In genomic region chr19:36109318-36109944, GRCm38 (mm10) we compare ENCODE assay signal across 22 mouse cellular contexts. TPM values are rescaled to one million over a fixed set of nuclear protein-coding genes. Genes with fewer than 3 reads are reported as not detected.
DNase-seq lines count a peak whose midpoint lies in the region; ATAC-seq and TF ChIP-seq lines count a peak whose summit lies in the region.
"Had no signal": no experiment of that assay in that cellular context is flagged by ENCODE, and none has a peak within 500 bp of the region (broad histone marks: within the 10 kb centered on the region; RNA-seq: fewer than 3 reads in every experiment).

No protein-coding gene starts in this region.

- 82% methylated on average over 26 of the region's 26 CpGs for WGBS in heart, embryonic 15.5 days
- WGBS in heart, embryonic 10.5 days = 78% methylated on average over 26 of the region's 26 CpGs
- WGBS in lung, embryonic 16.5 days = 52% methylated on average over 26 of the region's 26 CpGs
- 59% methylated on average over 26 of the region's 26 CpGs for WGBS in midbrain, embryonic 15.5 days

- no peak overlapping the region for H3K9ac ChIP-seq in heart, embryonic 15.5 days
- H3K9ac ChIP-seq in lung, embryonic 16.5 days (ENCODE audit: low read length) = no peak overlapping the region
- no peak overlapping the region for H3K9ac ChIP-seq in midbrain, embryonic 15.5 days
- H3K9ac ChIP-seq: embryonic facial prominence, embryonic 13.5 days; intestine, embryonic 15.5 days; liver, embryonic 12.5 days; midbrain, embryonic 12.5 days; neural tube, embryonic 12.5 days had no signal

- no peak for DNase-seq in heart, embryonic 10.5 days (ENCODE audit: low spot score)
- no peak for DNase-seq in lung, postnatal 4 days
- peak; percentile 19 for DNase-seq in brain, embryonic 14.5 days (ENCODE audit: low read depth)
- no peak for DNase-seq in right cerebral cortex, adult 2 months (ENCODE audit: low spot score in 2 of 2)
- DNase-seq: adrenal gland, postnatal 25 days; cerebellum, adult 2 months; gastrocnemius, postnatal 25 days; kidney, postnatal 4 days; lung, postnatal 36 days; right cerebral cortex, postnatal 4 days; thymus, adult 18-20 months had no signal

- H3K27me3 ChIP-seq in heart, embryonic 15.5 days = no peaks in the 10 kb centered on the region
- no peaks in the 10 kb centered on the region for H3K27me3 ChIP-seq in heart, embryonic 10.5 days (ENCODE audit: insufficient read depth, poor library complexity, severe bottlenecking)
- H3K27me3 ChIP-seq in lung, embryonic 16.5 days (ENCODE audit: control insufficient read depth, insufficient read depth, low read depth, low read length) = no peaks in the 10 kb centered on the region
- H3K27me3 ChIP-seq in midbrain, embryonic 15.5 days (replicated peaks) = no peaks in the 10 kb centered on the region
- H3K27me3 ChIP-seq: embryonic facial prominence, embryonic 13.5 days; intestine, embryonic 15.5 days; neural tube, embryonic 12.5 days had no signal

- no peak for TF ChIP-seq CTCF in brain, embryonic 14.5 days (IDR thresholded peaks at IDR 0.05; ENCODE audit: borderline replicate concordance, extremely low read depth, insufficient read depth, insufficient read length)

- no peaks in the 10 kb centered on the region for H3K36me3 ChIP-seq in heart, embryonic 15.5 days
- H3K36me3 ChIP-seq in heart, embryonic 10.5 days = peaks cover 7% of the 10 kb centered on the region
- no peaks in the 10 kb centered on the region; the same call in 1 of the 2 replicates for H3K36me3 ChIP-seq in lung, embryonic 16.5 days (ENCODE audit: control insufficient read depth, insufficient read depth, low read length)
- H3K36me3 ChIP-seq in midbrain, embryonic 15.5 days (replicated peaks) = no peaks in the 10 kb centered on the region
- H3K36me3 ChIP-seq: intestine, embryonic 15.5 days; neural tube, embryonic 12.5 days had no signal

- no peaks in the 10 kb centered on the region for H3K9me3 ChIP-seq in heart, embryonic 15.5 days (replicated peaks)
- no peaks in the 10 kb centered on the region for H3K9me3 ChIP-seq in heart, embryonic 10.5 days
- H3K9me3 ChIP-seq in lung, embryonic 16.5 days (ENCODE audit: control insufficient read depth, low read length) = no peaks in the 10 kb centered on the region
- H3K9me3 ChIP-seq in midbrain, embryonic 15.5 days = no peaks in the 10 kb centered on the region
- H3K9me3 ChIP-seq: embryonic facial prominence, embryonic 13.5 days; intestine, embryonic 15.5 days; liver, embryonic 12.5 days; midbrain, embryonic 12.5 days; neural tube, embryonic 12.5 days had no signal

- no peak for ATAC-seq in heart, embryonic 15.5 days (replicated peaks; ENCODE audit: insufficient number of reproducible peaks, insufficient read depth, low FRiP score, low read depth)
- no peak for ATAC-seq in lung, embryonic 16.5 days (ENCODE audit: low read depth)
- peak; percentile 65 for ATAC-seq in midbrain, embryonic 15.5 days (replicated peaks)
- ATAC-seq: intestine, embryonic 15.5 days; liver, embryonic 12.5 days had no signal

- no peak overlapping the region for H3K4me3 ChIP-seq in heart, embryonic 15.5 days
- H3K4me3 ChIP-seq in heart, embryonic 10.5 days = no peak overlapping the region
- H3K4me3 ChIP-seq in lung, embryonic 16.5 days (ENCODE audit: low read length) = peak overlapping the region; percentile 6; the same call in 1 of the 2 replicates
- peak overlapping the region; percentile 19; the same call in 1 of the 2 replicates for H3K4me3 ChIP-seq in midbrain, embryonic 15.5 days
- H3K4me3 ChIP-seq: embryonic facial prominence, embryonic 13.5 days; intestine, embryonic 15.5 days; liver, embryonic 12.5 days; midbrain, embryonic 12.5 days; neural tube, embryonic 12.5 days had no signal

- peak overlapping the region; percentile 76; the same call in 1 of the 2 replicates for H3K27ac ChIP-seq in heart, embryonic 15.5 days
- H3K27ac ChIP-seq in heart, embryonic 10.5 days = no peak overlapping the region
- no peak overlapping the region for H3K27ac ChIP-seq in lung, embryonic 16.5 days (ENCODE audit: low read length)
- no peak overlapping the region for H3K27ac ChIP-seq in midbrain, embryonic 15.5 days
- H3K27ac ChIP-seq: embryonic facial prominence, embryonic 13.5 days; intestine, embryonic 15.5 days; liver, embryonic 12.5 days; midbrain, embryonic 12.5 days; neural tube, embryonic 12.5 days had no signal

- no peak overlapping the region for H3K4me2 ChIP-seq in heart, embryonic 15.5 days
- peak overlapping the region; percentile 37 for H3K4me2 ChIP-seq in lung, embryonic 16.5 days (ENCODE audit: low read depth, low read length)
- H3K4me2 ChIP-seq in midbrain, embryonic 15.5 days = peak overlapping the region; percentile 31
- H3K4me2 ChIP-seq: embryonic facial prominence, embryonic 13.5 days; heart, embryonic 11.5 days; intestine, embryonic 15.5 days; liver, embryonic 12.5 days; midbrain, embryonic 12.5 days; neural tube, embryonic 12.5 days had no signal

- H3K4me1 ChIP-seq in heart, embryonic 15.5 days (replicated peaks) = no peaks in the 10 kb centered on the region; the same call in none of the 2 replicates
- peaks cover 3% of the 10 kb centered on the region; the same call in 1 of the 2 replicates for H3K4me1 ChIP-seq in heart, embryonic 10.5 days
- H3K4me1 ChIP-seq in lung, embryonic 16.5 days (replicated peaks; ENCODE audit: control insufficient read depth, insufficient read depth, low read length) = peaks cover 6% of the 10 kb centered on the region; the same call in 1 of the 2 replicates
- 0 out of 2 replicates have a peak, but pooled peaks cover 2% of the 10 kb centered on the region for H3K4me1 ChIP-seq in midbrain, embryonic 15.5 days
- H3K4me1 ChIP-seq: embryonic facial prominence, embryonic 13.5 days; liver, embryonic 12.5 days had no signal

- TF ChIP-seq POLR2A in brain, embryonic 14.5 days (IDR thresholded peaks at IDR 0.05; ENCODE audit: borderline replicate concordance, extremely low read depth, insufficient read depth, insufficient read length, poor library complexity, severe bottlenecking) = no peak

RNA-seq across cellular contexts. Expression of gene Ankrd1, which starts 10.5 kb away (rescaled TPM):
- polyA plus RNA-seq in heart, embryonic 15.5 days (2015; fragmentation: Nextera tagmentation; extraction: Ambion mirVana) = 354 and 528 TPM in 2 replicates
- 212 and 390 TPM in 2 replicates for polyA plus RNA-seq in heart, embryonic 10.5 days (2016; fragmentation: Nextera tagmentation; extraction: Ambion mirVana)
- polyA plus RNA-seq in lung, embryonic 16.5 days (2015; fragmentation: Nextera tagmentation; extraction: Ambion mirVana) = 13.6 and 18.1 TPM in 2 replicates
- 0.06 and 0.18 TPM in 2 replicates for polyA plus RNA-seq in brain, embryonic 14.5 days (2012; rRNA removed)
- polyA plus RNA-seq in midbrain, embryonic 15.5 days (2015; fragmentation: Nextera tagmentation; extraction: Ambion mirVana) = 0.18 TPM in 1 of 2 replicates, not detected in the other

RNA-seq across cellular contexts. Expression of gene Rpp30, which starts 25.9 kb away (rescaled TPM):
- polyA plus RNA-seq in heart, embryonic 15.5 days (2015; fragmentation: Nextera tagmentation; extraction: Ambion mirVana) = 44.2 and 45.3 TPM in 2 replicates
- 61.1 and 72.2 TPM in 2 replicates for polyA plus RNA-seq in heart, embryonic 10.5 days (2016; fragmentation: Nextera tagmentation; extraction: Ambion mirVana)
- polyA plus RNA-seq in lung, embryonic 16.5 days (2015; fragmentation: Nextera tagmentation; extraction: Ambion mirVana) = 76.2 and 77.4 TPM in 2 replicates
- 29.1 and 34.6 TPM in 2 replicates for polyA plus RNA-seq in brain, embryonic 14.5 days (2012; rRNA removed)
- polyA plus RNA-seq in midbrain, embryonic 15.5 days (2015; fragmentation: Nextera tagmentation; extraction: Ambion mirVana) = 60.3 and 64.4 TPM in 2 replicates

RNA-seq across cellular contexts. Expression of gene Htr7, which starts 52.1 kb away (rescaled TPM):
- 0.06 and 0.47 TPM in 2 replicates for polyA plus RNA-seq in heart, embryonic 15.5 days (2015; fragmentation: Nextera tagmentation; extraction: Ambion mirVana)
- polyA plus RNA-seq in heart, embryonic 10.5 days (2016; fragmentation: Nextera tagmentation; extraction: Ambion mirVana) = not detected in 2 replicates
- polyA plus RNA-seq in lung, embryonic 16.5 days (2015; fragmentation: Nextera tagmentation; extraction: Ambion mirVana) = 0.06 and 0.20 TPM in 2 replicates
- 4.0 and 6.4 TPM in 2 replicates for polyA plus RNA-seq in brain, embryonic 14.5 days (2012; rRNA removed)
- polyA plus RNA-seq in midbrain, embryonic 15.5 days (2015; fragmentation: Nextera tagmentation; extraction: Ambion mirVana) = 8.5 and 8.7 TPM in 2 replicates
- polyA plus RNA-seq: heart, embryonic 11.5 days; kidney, embryonic 14.5 days; limb, embryonic 11.5 days; liver, embryonic 12.5 days had no signal

Comparison
In these comparisons a context has a peak if more than half of its experiments do, and no peak if none do; other contexts are left out.
1. H3K4me3 ChIP-seq: peak in lung, embryonic 16.5 days (single experiment) and midbrain, embryonic 15.5 days (single experiment); none in heart, embryonic 15.5 days (single experiment) and heart, embryonic 10.5 days (single experiment).
2. RNA of gene Ankrd1, which starts 10.5 kb away (polyA plus RNA-seq): 354 to 528 TPM in heart, embryonic 15.5 days, 212 to 390 TPM in heart, embryonic 10.5 days and 13.6 to 18.1 TPM in lung, embryonic 16.5 days; 0.06 to 0.18 TPM in brain, embryonic 14.5 days and 0.18 TPM in midbrain, embryonic 15.5 days; every median in the first group is over 10 times any median in the second.